9 mouse cellular contexts compared by ENCODE assay signal in the genomic region with DNA sequence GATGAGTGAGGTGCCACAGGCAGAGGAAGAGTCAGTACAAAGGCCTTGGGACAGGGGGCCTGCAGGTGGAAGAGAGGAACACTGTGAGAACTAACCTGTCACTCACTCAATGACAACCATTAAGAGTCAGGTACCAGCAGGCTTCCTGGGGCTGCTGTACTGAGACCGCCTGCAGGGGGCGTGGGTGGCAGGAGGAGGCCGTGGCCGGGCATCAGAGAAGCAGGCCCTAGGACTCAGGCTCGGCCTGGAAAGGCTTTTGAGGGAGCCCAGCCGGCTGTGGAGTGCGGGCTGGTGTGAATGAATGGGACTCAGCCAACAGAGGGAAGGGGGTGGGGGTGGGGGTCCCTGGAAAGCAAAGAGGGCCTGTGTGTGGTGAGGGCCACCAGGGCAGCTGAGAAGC.
A peak's percentile ranks its signal among the peaks of the same experiment; 100 is the strongest.
DNase-seq lines count a peak whose midpoint lies in the region; ATAC-seq and TF ChIP-seq lines count a peak whose summit lies in the region.
"Had no signal": no experiment of that assay in that cellular context is flagged by ENCODE, and none has a peak within 500 bp of the region (broad histone marks: within the 10 kb centered on the region; RNA-seq: fewer than 3 reads in every experiment).

No protein-coding gene starts in this region.

- TF ChIP-seq POLR2A in cerebellum, adult 2 months (IDR thresholded peaks at IDR 0.05; ENCODE audit: borderline replicate concordance, insufficient read depth, low read length): no peak

- no peaks in the 10 kb centered on the region for H3K27me3 ChIP-seq in cerebellum, adult 2 months (ENCODE audit: control insufficient read depth, insufficient read depth, low read length)
- H3K27me3 ChIP-seq in hindbrain, embryonic 16.5 days (replicated peaks; ENCODE audit: control insufficient read depth, insufficient read depth, low read length): no peaks in the 10 kb centered on the region; the same call in 1 of the 2 replicates

- no peaks in the 10 kb centered on the region for H3K9me3 ChIP-seq in hindbrain, embryonic 16.5 days (ENCODE audit: control insufficient read depth, low read length)

- DNase-seq in gastrocnemius, adult 2 months: peak; percentile 70
- DNase-seq in gastrocnemius, postnatal 25 days: no peak
- DNase-seq in B cell, adult 2 months: peak; percentile 72 to 76
- DNase-seq in cerebellum, adult 2 months: peak in 1 of 2 experiments; percentile 60
- peak; percentile 70 for DNase-seq in thymus, postnatal 14 days
- DNase-seq in layer of hippocampus, adult 11-12 months (ENCODE audit: low spot score): no peak

- no peak overlapping the region for H3K4me2 ChIP-seq in hindbrain, embryonic 16.5 days (ENCODE audit: low read length)

- 0 out of 2 replicates have a peak, but pooled peaks cover 3% of the 10 kb centered on the region for H3K4me1 ChIP-seq in cerebellum, adult 2 months (ENCODE audit: control insufficient read depth, insufficient read depth, low read length)
- peaks cover 29% of the 10 kb centered on the region for H3K4me1 ChIP-seq in hindbrain, embryonic 16.5 days (ENCODE audit: control insufficient read depth, insufficient read depth, low read depth, low read length)

- peak; percentile 27; the same call in 1 of the 2 replicates for ATAC-seq in hindbrain, embryonic 16.5 days
- 0 out of 2 replicates have a peak, but pooled peaks have one; percentile 16 for ATAC-seq in megakaryocyte-erythroid progenitor cell, adult 5-6 weeks (replicated peaks; ENCODE audit: low FRiP score, low TSS enrichment, poor library complexity, severe bottlenecking)

- H3K36me3 ChIP-seq in hindbrain, embryonic 16.5 days (ENCODE audit: control insufficient read depth, insufficient read depth, low read length): no peaks in the 10 kb centered on the region

- intact Hi-C loops in gastrocnemius, adult 2 months (cut with DNase I): no loop called here

- WGBS in cerebellum, adult 2 months: 42% methylated on average over 7 of the region's 7 CpGs
- WGBS in hindbrain, embryonic 16.5 days: 14% methylated on average over 7 of the region's 7 CpGs

- no peak overlapping the region for H3K4me3 ChIP-seq in gastrocnemius, adult 2 months
- H3K4me3 ChIP-seq in cerebellum, adult 2 months (replicated peaks; ENCODE audit: insufficient read depth, low read depth, low read length): no peak overlapping the region
- no peak overlapping the region for H3K4me3 ChIP-seq in hindbrain, embryonic 16.5 days (ENCODE audit: low read length)
- H3K4me3 ChIP-seq: myocyte had no signal

- peak; percentile 67 for TF ChIP-seq CTCF in gastrocnemius, adult 2 months (IDR thresholded peaks at IDR 0.05)
- TF ChIP-seq CTCF in cerebellum, adult 2 months (IDR thresholded peaks at IDR 0.05; ENCODE audit: borderline replicate concordance, insufficient read depth, low read depth, low read length): peak; percentile 43; the same call in 1 of the 2 replicates

- H3K27ac ChIP-seq in gastrocnemius, adult 2 months: no peak overlapping the region
- no peak overlapping the region for H3K27ac ChIP-seq in cerebellum, adult 2 months (ENCODE audit: insufficient read depth, low read length)
- peak overlapping the region; percentile 34; the same call in 1 of the 2 replicates for H3K27ac ChIP-seq in hindbrain, embryonic 16.5 days (ENCODE audit: low read depth, low read length)

- no peak overlapping the region; the same call in 1 of the 2 replicates for H3K9ac ChIP-seq in hindbrain, embryonic 16.5 days (ENCODE audit: low read depth, low read length)

Comparison
In these comparisons a context has a peak if more than half of its experiments do, and no peak if none do; other contexts are left out.
1. DNase-seq: peak in gastrocnemius, adult 2 months (single experiment), B cell, adult 2 months (2 of 2) and thymus, postnatal 14 days (single experiment); none in gastrocnemius, postnatal 25 days (single experiment) and layer of hippocampus, adult 11-12 months (single experiment).